Mouse (Mus musculus) adrenal gland, postnatal 25 days (tissue): Measurements from ENCODE around the gene Dchs2. TPM values are rescaled to one million over a fixed set of nuclear protein-coding genes. Genes with fewer than 3 reads are reported as not detected.

Source experiments
- DNase-seq: peaks from one replicate; pipeline ENCODE4 v3.0.0; 2021; ENCODE audit warnings: mixed read lengths
- total RNA-seq: library from RNA; stranded (reverse); gene quantifications from 2 replicates; pipeline ENCODE4 v1.2.3, GENCODE M21; 2021

Dchs2 gene
- total RNA-seq, 1 experiment from 2014 or later: 0.52 TPM

DNA sequence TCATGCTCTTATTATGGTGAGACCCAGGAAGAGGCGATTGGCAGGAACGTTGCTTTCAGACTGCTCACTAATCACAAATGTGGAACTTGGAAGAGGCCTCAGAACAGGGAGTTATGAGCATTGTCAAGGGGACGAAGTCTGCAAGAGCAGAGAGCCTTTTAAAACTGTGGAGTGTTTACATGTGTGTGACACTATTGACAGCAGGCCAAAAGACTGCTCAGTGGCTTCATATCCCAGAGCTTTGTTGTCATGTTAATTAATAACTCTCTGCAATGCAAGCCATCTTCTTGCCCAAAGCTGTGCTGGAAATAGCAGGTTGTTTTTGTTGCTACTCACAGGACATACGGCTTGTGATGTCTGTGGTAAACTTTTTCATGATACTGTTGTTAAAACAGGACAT, 27.9 kb downstream of the Dchs2 start:
- no peak for DNase-seq

GRCm38 (mm10) chr3:83156165-83156564, 28.4 kb downstream of the Dchs2 start:
- DNase-seq: no peak

DNA sequence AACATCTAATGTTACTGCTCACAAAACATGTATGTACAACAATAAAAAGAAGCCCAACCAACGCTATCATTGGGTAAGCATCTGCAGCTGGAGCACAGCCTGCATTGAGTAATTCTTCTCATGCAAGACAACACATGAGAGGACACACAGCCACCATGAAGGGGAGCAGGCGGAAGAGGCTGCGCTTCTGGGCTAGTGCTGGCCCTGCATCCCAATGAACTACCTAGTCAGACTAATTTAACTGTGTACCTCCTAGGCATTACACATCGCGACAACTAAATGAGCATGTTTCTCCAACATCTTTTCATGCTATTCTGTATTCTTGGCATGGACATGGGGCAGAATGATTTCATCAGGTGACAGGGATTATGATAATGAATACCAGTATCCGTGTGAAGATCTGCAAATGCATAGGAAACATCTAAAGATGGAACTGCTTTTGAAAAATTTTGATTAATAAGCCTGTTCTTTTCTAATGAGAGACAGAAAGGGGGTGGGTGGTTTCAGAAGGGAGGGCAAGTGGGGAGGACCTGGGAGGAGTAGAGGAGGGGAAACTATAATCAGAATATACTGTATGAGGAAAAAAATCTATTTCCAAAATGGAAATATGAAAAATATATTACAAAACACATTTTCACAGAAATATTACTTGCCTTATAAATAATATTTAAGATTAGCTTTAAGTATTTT, 33.9 kb downstream of the Dchs2 start:
- no peak for DNase-seq

DNA sequence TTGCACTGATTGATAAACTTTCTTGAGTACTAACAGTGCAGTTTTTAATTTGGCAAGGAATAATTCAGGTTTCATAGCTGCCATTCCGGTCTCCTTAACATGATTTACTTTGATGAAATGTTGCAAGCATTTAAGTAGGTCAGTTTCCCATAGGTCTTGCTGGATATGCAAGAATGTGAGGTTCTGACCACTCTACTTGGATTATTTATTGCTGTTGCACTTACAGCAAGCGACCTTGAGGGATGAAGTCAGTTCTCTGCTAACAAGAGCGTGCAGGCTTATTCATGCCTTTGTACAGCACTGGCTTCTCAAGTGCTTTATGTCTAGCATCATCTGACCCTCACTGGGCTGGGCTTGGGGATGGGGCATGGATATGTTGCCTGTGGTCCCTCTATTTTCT, 35.9 kb downstream of the Dchs2 start:
- no peak for DNase-seq

DNA sequence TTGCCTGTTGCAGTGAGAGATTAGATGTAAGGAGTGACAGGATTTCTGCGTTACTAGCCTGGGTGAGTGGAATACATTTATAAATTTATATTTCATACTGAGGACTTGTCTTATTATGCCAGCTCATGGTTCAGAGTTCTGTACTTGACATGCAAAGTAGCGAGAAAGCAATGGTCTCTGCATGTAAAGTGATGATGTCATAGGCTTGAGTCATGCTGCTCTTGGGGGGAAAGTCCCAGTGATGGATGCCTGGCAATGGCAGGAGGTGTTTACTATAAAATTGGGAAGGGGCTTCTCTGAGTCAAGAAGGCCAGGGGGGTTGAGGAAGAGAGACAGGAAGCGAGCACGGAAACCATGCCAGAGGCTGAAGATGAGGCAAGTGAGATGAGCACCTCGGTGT, 57.8 kb downstream of the Dchs2 start:
- no peak for DNase-seq

DNA sequence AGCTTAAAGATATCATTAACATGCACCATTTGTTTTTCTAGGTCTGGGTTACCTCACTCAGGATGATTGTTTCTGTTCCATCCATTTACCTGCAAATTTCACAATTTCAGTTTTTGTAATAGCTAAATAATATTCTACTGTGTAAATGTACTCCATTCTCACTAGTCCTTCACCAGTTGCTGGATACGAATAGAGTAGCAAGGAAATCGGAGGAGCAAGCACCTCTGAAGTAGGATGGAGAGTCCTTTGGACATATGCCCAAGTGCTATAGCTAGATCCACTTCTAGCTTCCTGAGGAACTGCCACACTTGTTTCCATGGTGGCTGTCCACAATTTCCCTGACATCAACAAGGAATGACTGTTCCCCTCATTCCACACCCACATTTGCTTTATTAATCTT, 63.5 kb downstream of the Dchs2 start:
- no peak for DNase-seq

DNA sequence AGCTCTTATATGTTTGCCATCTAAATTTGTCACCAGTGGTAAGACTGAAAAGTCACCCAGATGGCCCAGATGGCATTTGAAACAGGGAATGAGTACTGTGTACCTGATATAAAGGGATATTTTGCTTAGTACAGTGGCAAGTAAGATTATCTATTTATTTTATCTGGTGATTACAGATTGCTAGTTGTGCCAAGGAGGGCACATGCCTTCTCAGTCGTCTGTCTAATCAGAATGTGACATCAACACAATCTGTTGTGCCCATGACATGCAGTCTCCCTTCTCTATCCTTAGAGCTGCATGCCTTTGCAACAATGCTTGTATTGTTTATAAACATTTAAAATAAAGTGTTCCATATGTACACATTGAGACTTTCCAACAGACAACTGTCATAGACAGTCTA, 64.7 kb downstream of the Dchs2 start:
- no peak for DNase-seq

GRCm38 (mm10) chr3:83194911-83195310, 67.2 kb downstream of the Dchs2 start:
- DNase-seq: peak; percentile 6

DNA sequence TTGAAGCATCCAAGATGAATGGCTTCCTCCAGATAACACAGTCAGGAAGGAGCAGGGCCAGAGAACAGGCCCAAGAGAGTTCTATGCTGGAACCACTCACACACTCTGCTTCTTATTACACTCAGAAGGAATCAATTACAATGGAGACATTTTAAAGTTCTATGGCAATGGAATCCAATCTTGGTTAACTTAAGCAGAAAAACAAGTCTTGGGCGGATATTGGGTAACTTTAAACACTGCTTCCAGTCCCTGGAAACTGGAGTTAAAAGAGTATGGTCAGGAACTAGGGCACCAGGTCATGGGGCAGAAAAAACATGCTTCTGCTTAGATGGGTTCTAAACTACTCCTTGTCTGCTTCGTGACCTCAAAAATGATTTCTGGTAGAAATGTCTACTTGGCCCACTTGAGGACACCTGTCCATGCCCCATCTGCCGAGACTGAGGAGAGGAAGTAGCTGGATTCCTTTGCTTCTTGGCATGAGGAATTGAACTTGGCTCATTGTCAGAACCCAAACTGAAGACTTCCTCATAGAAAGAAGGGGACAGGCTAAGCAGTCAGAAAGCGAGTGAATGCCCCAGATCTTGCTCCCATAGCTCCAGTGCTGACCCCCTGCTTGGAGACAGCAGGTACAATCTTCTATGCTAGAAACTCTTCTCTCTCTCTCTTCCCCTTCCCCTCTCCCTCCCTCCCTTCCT, 73.7 kb downstream of the Dchs2 start:
- no peak for DNase-seq

GRCm38 (mm10) chr3:83205073-83205668, 77.4 kb downstream of the Dchs2 start:
- DNase-seq: no peak

DNA sequence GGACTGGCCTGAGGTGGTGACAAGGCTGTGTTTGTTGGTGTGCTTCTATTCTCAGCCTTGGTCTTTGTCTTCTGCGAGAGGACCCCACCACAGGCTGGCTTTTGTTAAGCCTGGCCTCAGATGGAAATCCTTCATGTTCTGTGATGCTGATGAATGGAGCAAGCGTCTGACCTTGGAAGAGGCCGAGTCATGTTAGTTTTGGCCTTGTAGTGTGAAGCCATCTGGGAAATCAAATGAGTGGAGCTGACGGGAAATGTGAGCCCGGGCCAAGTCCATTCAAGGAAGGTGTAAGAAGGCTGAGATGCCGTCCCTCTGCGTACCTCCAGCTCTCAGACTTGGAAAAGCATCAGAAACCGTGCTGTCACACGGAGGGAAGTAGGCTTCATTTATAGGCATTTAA, 81.9 kb downstream of the Dchs2 start:
- peak; percentile 55 for DNase-seq

DNA sequence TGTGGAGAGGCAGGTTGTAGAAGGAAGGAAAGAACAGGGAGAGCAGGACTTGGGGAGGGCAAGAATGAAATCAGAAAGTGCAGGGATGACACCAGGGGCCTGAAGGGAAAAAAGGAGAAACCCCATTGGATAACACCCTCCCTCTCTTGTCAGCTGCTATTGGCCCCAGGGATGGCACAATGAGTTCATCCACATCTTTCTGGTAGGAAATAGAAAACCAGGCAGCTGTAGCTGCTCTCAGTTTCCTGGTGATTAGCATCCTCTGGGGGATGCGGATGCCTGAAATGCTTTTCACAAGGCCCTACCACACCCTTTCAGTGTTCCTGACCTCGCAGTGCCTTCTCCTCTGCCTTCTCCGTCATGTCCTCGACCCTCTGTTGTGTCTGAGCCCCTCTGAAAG, 82.5 kb downstream of the Dchs2 start:
- no peak for DNase-seq

DNA sequence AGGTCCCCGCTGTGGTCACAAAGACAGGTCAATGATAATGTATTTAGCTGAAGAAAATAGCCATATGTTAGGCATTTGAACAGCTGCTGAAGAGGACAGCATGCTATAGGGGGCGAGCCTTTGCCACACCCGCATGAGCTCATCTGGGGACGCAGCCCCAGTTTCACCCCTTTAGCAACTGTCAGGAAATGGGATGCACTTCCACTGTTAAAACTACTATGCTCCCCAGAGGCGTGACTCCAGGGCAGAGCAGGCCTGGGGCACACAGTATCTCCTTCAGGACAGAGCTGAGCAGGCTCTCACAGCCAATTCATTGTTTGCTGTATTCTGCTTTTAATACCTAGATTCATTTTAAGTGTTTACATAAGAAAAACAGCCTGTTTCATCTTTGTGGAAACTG, 84.2 kb downstream of the Dchs2 start:
- DNase-seq: no peak

- no peak for DNase-seq
Measured at GRCm38 (mm10) chr3:83212578-83212977, 84.8 kb downstream of the Dchs2 start.

GRCm38 (mm10) chr3:83218059-83218458, 90.3 kb downstream of the Dchs2 start:
- DNase-seq: no peak

- no peak for DNase-seq
Measured at GRCm38 (mm10) chr3:83220101-83220500, 92.4 kb downstream of the Dchs2 start.

- DNase-seq: peak; percentile 34
Measured at GRCm38 (mm10) chr3:83222125-83222524, 94.4 kb downstream of the Dchs2 start.

DNA sequence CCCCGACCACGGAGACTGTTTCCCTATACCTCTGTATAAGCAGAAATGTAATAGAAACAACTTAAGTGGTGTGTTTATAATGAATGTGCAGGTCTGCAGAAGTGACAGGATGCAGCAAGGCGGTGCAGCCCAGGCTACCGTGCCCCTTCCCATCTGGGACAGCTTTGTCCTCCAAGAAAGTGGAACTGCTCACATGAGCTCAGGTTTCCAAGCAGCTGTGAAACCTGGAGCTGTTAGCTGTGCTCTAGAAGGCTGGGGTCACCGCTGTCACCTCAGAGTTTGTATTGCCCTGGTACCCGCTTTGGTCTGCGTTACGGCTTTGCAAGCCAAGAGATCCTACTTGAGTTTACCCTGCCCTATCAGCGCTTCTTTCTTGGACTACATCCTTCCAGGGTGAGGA, 100.6 kb downstream of the Dchs2 start:
- no peak for DNase-seq

- no peak for DNase-seq
Measured at GRCm38 (mm10) chr3:83230326-83230725, 102.6 kb downstream of the Dchs2 start.

DNA sequence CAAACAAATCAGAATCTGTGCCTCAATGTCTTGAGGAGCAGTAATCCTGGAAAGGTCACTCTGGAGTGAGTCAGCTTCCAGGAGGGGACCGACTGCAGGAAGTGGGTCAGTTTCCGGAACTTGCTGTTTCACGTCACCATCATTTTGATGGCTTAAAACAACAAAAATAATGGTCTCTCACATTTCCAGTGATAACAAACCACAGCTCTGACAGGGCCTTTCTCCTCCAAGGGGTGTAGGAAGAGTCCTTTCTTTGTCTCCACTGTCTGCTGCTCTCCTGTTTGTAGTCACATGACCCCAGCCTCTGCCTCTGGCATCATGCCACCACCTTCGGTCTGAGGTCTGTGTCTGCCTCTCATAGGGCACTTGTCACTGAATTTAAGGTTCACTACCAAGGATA, 106.7 kb downstream of the Dchs2 start:
- no peak for DNase-seq

- no peak for DNase-seq
Measured at GRCm38 (mm10) chr3:83235061-83235460, 107.3 kb downstream of the Dchs2 start.

DNA sequence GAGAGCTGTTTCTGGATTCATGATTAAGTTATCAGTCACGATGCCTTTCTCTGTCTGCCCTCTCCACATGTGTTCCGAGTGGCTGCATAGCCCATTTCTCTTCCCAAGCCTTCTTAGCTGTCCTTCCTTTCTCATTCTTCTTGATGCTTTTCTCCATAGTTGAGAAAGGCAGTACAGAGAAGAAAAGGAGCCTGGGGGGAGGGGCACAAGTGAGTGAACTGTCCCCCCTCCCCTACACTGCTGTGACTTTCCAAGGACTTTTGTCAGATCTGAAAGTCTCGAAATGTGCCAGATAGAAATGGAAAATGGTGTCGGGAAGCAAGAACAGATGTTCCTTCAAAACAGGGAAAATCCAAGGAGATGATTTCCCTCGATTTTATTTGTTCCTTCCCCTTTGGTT, 118.8 kb downstream of the Dchs2 start:
- DNase-seq: no peak

DNA sequence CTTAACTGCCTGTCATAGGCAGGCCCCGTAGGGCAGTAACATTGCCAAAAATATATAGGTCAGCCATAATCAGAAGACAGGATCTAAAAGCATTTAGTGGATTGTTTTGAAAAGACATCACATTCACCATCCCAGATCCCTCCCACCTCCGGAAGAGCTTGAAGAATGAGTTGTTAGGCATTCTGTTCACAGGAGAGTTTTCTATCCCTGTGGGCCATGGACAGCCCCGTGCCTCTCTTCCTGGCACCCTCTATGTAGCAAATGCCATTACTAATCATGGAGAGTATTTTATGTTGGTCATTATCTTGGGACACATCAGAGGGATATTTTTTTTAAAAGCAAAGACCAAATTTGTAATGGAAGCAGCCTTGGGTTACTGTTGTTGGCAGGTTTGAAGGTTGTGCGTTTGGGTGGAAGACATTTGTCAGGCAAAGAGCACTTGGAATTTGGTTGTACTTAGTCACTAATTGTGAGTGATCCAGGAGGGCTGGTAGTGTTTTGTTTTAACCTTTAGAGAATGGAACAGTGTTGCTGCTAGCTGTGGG, 122.3 kb downstream of the Dchs2 start:
- no peak for DNase-seq

DNA sequence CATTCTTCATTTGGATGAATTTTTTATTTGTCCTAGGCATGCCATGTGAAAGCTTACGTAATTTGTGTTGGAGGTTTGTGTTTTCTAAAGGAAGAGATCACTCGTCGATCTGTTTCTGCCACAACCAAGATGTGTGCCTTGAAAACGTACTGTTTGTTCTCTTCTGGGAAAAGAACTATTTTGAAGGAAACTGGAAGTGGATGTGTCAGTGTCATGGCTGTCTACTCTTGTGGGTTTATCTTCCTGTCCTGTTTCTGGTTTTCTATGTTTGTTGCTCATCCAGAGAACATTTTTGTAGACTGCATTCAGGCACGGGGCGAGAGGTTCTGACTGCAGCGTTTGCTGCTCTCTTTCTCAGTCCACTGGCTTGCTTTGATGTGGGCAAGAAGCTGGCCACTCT, 124.2 kb downstream of the Dchs2 start:
- no peak for DNase-seq
